Mouse (Mus musculus) mesoderm, embryonic 11.5 days (tissue): ENCODE data around the gene Enc1.

ENCODE experiments used
- DNase-seq: peaks from one replicate; pipeline ENCODE4 v3.0.0-alpha.2; 2012; ENCODE audit warnings: low read depth, low spot score

Gene Enc1

DNA sequence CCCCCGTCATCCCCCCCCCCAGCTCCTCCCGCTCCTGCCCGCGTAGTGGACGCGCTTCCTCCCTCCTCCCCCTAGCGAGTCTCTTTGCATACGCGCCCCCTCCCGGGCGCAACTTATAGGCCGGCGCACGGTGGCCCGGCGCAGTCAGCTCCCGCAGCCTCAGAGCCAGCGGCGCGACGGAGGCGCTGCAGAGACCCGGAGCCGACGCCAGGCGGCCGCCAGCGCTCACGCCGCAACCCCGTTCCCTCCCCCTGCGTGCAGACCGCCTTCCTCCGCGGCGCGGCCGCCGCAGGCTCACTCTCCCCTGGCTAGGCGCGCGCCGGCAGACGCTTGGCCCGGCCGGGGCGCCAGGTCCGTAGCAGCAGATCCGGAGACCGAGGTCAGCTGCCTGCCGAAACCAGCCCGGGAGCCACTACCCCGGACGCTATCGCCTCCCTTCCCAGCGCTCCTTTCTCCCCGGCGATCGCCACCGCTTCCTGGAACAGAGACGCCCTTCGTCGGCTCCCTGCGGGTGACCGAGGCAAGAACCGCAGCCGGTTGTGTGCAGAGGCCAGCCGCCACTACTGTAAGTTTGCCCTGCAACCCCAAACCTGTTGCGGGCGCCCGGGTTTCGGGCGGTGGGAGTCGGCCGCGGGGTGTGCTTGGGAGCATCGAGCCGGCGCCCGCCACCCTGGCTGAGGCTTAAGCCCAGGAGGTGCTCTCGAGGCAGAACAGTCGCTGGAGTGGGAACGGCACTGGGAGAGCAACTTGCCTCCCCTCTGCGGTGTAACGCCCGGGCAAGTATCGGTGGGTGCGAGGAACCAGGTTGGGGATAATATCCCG lies at the start of gene Enc1:
Gene Enc1, plus strand, starts transcription at position 141 of the 822 bp plus-strand sequence.
- DNase-seq, result peak; percentile 98

DNA sequence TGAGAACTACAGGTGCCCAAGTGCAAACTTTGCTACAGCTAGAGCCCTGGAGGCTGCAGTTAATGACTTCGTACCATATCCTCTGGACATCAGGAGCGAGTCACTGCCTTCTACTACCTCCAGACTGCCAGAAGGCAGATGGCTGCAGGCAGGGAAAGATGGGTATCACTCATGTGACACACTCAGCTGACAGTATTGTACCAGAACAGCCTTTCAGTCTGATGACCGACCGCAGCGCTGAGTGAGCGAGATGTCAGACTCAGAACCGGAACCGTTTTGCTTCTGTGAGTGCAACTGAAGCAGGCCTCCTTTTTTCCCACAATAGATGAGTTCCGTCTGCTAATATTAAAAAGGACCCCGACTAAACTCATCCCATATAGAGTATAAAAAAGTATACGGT lies 48.3 kb upstream of the Enc1 start:
- DNase-seq, result no peak

DNA sequence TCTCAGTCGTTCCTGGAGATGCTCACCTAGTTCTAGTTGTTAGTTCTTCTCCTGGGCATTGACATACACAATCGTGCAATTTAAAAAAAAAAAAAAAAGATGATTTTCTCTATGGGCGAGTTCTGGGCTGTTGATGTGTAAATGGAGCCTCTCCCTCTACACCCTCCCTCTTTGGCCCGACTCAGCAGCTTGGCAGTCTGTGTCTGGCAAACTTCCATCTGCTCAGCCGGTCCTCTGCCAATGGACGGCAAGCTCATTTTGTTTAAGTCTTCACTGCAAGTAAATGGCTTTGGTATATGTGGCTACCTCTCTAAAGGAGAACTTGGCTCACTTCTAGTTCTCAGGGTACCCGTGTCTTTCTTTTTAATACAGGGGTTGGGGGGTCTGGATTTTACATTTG lies 47.5 kb upstream of the Enc1 start:
- DNase-seq, result no peak

DNA sequence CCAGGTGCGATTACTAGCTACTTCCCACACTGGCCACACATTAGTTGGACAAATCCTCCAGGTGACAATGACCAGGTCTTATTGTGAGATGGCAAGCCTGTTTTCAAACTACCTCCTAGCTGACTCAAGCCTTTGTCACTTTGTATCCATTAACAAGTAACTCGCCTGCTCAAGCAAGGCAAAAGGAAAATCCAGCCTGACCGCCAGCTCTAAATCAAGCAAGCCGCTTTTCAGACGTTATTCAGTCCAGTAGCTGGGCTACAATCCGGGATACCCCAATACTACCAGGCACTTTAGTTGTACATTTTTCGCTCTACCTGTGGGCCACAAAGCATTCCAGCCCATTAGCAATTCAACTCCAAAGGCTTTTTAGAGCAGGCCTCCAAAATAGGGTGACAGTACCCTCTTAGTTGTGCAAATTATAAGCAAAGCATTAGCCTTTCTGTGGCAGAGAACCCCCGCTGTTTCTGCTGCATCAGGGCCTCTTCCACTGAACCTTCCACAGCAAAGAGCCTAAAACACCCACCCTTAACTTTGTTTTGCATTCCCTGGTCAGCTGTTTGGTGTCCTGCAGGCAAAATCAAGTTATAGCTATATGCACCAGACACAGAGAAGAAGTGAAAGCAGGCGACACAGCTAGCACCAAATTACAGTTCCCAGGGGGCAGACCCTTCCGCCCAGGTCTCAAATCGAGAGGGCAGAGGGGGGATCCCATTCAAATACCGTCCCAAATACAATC lies 44.5 kb upstream of the Enc1 start:
- no peak for DNase-seq

DNA sequence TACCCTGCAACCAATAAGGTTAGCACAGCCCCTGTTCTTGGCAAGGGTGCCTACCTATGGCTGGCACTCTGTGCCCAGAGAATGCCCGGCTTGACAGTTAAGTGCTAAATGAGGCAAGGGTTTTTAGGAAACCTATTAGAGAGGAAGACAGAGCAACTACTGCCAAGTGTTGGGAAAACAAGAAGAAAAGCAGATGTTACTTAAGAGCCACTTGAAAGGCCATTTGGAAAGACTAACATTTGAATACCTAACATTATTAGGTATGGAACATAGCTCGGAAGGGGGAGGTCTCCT lies 44.0 kb upstream of the Enc1 start:
- DNase-seq, result no peak

DNA sequence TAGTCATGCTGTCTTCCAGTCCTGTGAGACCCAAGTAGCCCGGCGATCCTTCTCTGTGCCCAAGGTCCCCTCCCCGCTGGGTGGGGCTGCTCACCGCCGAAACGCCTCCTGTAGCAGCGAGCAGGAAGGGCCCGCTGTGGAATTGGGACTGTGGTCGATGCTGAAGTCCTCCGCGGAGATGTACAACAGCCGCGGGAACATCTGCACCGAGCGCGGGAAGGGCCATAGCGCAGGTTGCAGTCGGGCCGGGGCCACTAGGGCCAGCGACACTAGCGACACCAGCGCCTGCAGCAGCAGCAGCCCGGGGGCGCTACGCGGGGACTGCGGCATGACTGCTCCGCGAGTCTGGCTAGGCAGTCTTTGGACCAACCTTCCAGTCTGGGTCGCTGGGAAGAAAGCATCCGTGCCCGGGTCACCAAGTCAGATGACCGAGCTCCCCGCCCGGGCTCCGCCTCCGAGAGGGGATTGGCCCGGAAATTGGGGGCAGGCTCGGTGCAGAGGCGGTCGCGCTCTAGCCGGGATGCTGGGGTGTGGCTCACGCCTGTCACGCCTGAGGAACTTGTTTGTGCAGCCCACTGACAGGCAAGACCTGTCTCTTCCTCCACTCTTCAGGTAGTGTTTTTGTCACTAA lies 42.9 kb upstream of the Enc1 start, which contains the start of gene Hexb:
Gene Hexb, minus strand, starts transcription at position 426 of the 631 bp plus-strand sequence.
- peak; percentile 88 for DNase-seq

DNA sequence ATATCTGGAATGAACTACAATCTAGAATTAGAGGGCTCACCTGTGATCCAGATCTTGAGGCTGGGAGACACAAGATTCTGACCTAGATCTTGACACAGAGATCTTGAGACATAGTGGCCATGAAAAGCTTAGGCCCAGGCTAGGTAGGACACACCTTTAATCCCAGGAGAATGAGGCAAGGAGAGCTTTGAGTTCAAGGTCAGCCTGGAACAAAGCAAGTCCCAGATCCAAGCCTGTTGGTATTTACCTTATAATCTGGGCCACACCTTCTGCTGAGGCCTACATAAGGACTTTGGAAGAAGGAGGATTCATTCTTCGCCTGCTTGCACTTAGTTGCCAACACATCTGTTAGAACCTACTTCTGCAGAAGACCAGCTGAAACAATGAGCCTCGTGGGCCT lies 41.8 kb upstream of the Enc1 start:
- no peak for DNase-seq

DNA sequence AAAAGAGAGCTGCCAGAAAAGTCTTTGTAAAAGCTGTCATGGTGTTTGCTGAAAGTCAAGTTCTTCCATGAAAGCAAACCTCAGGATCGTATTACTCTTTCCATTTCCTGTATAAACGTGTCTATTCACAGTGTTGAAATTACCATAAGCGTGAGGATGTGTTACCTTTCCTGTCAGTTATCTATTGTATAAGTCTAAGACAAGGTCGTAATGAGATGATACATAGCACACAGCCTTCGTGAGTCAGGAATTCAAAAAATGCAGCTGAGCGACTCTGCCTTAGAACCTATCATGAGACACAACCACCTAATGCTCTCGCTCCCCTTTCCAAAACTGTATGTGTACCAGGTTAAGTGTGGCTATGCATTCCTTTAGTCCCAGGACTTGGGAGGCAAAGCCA lies 39.8 kb upstream of the Enc1 start:
- no peak for DNase-seq

DNA sequence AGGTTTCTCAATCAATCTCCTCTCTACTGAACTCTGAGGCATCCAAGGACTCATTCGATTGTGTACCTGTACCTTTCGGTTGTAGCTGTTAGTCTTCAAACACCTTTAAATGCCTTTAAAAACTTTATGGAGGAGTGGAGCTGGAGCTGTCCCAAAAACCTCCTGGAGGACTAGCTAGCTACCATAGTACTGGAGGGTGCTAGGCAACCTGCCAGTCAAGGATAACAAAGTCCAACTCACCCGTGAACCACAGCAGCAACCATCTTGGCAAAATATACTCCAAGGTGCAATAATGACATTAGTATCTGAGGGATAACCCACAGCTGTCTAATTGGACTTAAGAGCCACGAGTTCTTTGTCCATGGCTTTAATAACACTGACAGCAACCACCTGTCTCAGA lies 39.0 kb upstream of the Enc1 start:
- DNase-seq, result no peak

DNA sequence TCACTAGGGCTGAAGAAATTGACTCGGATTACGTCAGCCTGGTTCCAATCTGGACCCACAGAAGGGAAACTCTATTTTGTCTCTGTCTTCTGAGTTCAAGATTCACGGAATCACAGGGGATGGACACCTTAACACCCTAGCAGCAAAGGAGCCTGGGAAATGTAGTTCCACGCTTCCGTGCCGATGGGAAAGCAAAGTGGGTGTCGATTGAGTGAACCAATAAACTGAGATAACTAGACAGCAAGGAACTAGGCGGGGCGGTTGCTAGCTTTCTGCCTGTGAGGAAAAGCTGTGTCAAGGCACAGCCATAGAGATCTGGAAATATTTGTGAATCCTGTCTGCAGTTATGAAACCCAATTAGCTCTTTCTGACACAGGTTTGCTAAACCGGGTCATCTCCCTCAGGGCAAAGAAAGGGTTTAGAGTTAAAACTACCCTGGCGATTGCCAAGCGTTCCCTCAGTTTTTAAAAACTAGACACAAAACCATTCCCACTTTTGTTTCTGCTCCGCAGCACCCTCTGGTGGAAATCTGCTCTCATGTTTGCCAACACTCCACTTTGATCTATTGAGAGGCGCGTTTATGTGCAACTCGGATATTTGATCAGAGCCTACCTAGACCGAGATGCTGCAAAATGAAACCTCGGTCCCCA lies 35.7 kb upstream of the Enc1 start:
- peak; percentile 77 for DNase-seq

DNA sequence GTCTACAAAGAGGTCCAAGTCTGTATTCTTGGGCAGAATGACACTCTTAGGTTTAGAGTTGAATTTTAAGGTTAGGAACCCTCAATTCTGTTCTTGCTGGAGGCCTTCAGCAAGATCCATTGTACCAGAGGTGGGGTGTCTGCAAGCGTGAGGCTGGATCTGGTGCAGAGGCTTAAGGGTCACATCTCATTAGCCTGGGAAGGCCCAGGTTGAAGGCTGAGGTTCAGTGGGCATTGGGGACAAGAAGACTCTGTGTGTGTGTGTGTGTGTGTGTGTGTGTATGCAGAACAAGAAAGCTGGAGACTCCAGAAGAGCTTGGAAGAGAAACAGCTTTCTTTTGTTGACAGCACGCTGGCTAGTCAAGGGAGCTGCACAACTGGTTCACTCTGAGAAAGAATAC lies 34.9 kb upstream of the Enc1 start:
- DNase-seq, result no peak

DNA sequence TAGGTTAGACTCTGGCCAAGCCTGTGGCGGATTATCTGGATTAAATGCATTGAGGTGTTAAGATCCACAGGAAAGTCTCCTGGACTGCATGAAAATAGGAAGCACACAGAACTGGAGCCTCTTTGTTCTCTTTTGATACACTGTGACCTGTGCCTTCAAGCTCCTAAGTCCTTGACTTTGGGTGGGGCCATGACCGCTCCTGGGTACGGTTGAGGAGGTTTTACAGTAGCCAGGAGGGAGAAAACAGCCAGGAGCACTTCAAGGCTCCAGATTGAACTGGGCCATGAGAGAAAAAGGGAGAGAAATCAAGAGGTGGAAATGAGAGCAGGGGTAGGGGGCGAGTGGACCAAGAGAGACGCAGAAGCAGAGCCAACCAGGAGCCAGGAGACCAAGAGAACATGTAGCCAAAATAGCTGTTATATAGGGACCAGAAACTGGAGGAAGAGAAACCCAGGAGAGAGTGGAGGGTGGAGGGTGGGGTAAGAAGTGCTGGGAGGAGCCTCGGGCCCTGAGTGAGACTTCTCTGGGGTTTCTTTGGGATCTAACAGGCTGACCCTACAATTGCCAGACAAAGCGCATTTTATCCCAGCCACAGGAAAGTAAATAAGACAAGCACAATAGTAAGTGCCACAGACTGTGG lies 33.3 kb upstream of the Enc1 start:
- no peak for DNase-seq

DNA sequence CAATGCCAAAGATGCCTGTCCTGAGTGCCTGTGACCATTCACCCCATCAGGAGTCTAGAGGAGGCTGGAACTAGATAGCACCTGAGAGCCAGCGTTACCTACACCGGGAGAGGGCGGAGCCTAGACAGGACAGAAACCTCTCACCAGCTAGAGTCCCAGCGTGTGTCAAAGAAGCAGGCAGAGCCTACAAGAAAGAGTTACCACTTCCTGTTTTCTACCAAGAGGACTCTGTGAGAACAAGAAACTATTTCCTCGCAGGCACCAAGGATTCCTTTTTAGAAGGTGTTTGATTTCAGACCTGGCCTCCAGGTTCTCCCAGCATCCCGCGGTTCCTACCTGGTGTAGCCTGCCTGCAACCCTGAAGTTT lies 32.8 kb upstream of the Enc1 start:
- no peak for DNase-seq

DNA sequence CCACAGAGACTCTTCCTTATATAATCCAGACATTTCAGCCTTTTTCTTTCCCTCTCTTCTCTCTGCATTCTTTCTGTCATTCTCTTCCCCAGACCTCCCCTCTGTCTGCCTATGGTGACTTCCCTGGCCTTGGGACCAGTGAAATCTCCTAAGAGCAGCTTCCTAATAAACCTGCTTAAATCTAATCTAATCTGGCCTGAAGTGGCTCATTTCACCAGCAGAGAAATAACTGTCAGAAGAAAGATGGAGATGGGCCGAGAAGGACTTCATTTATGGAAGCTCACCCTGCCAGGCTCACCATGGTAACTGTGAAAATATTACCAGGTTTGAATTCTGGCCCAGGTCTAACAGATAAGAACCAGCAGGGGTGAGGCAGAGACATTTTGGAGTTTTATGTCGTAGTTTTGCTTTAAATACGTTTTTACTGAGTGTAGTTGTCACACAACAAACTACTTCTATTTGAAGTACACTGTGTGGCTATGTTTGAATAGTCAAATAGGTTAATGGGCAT lies 32.4 kb upstream of the Enc1 start:
- no peak for DNase-seq

DNA sequence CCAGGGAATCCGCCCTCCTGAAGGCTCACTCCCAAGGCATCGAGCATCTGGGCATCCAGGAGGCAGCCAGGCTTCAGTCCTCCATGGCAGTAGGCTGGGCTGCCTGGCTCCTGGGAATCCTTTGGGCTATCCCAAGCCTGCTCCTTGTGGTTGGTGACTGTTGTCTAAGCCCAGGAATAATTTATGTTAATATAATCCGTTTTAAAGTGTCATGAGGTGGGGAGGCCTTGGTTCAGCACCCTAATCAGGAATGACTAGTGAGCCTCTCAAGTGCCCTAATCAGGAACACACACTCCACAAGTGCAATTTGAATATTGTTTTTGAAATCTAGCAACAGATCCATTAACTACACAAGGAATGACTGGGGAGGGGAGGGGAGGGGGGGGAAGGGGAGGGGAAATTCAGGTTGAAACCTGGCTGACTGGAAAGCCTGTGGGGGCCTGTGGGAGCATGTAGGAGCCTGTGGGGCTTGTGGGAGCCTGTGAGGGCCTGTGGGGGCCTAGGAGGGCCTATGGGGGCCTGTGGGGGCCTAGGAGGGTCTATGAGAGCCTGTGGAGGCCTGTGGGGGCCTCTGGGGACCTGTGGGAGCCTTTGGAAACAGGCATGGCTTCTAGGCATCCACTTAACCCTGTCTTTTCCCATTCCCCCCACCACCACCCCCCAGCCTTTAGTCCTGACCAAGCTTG lies 26.2 kb upstream of the Enc1 start:
- DNase-seq, result no peak

DNA sequence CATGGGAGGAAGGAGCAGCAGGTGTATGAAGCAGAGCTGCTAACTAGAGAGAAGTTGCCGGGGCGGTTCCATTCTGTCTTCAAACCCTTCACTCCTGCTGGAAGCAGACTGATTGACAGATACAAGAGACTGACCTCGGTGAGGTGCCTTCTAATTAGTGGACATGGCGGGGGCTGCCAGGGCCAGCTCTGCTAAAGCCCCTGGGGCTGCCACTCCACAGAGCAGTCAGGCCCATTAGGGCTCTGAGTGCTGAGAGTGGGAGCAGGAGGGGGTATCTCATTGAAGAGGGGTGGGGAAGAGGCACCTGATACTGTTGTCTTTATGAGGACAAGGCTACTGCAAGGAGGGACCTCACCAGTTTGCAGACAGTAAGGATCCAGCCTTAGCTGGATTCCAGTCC lies 25.3 kb upstream of the Enc1 start:
- DNase-seq, result no peak

DNA sequence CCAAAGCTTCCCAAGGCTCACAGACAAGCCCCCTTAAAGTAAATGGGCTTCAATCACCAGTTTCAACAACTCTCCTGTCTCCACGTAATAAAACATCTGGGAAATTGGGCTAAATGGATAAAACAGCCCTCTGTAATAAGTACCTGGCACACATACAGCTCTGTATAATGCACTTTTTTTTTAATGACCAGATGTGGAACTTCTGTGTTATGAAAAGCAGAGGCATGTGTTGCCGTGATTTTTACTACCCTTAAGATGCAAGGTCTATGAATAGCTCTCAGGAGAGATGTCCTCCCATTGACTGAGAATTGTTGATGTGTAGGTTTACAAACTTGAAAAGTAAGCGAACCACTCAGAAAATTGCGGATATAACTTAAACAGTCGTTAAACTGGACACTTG lies 24.7 kb upstream of the Enc1 start:
- DNase-seq, result no peak

DNA sequence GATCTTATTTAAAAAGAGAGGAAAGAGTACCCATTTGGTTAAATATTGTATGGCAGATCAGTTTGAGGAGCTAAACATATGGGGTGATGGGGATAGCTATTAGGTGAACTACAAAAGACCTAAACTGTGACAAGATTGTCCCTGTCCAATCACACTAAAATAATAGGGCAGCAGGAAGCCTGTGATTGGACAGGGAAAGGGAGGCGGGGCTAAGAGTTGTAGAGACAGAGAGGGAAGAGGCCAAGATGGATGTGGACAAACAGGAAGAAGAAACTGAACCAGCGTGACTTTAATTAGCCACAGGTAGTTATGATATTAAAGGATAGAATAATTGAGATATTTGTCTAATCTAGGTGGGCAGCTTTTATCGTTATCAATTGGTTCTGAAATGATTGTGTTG lies 20.9 kb upstream of the Enc1 start:
- no peak for DNase-seq

DNA sequence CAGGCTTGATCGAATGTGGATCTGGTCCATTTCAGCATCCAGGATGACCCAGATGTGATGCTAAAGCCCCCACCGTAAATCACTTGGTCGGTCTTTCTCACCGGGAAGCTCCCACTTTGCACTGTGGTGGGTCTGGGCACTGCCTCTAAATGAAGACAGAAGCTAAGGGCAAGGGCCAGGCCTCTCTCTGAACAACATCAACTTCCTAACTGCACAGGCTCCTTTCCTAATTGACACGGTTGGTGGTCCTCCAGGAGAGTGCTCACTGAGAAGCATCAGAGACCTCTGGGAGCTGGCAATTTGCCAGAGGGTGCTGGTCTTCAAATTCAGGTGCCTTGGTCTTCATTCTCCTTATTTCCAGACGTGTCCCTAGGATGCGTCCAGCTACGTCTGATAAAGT lies 17.0 kb upstream of the Enc1 start:
- DNase-seq, result no peak

DNA sequence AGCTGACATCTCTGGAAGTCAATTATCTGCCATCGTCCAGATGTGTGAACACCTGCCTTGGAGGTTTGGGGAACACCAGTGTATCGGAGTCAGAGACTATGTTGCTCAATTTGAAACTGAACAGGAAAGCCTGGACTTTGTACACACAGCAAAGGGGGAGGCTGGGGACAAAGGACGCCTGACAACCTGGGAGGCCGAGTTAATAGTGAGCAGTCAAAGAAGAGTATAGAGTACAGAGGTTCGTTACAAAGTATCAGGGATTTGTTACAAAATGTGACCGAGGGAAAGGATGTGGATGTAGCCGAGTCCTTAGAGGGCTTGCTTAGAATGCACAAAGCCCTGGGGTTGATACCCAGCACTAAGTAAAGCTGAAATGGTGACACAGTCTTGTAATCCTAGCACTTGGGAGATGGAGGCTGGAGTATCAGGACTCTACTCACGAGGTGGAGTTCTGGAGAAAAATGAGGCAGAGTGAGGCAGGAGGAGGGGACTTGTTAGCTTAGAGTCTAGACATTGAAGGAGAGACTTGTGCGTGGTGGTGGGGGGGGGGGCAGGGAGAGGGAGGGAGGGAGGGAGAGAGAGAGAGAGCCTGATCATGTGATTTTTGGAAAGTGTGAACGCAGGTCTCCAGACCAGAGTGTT lies 16.4 kb upstream of the Enc1 start:
- no peak for DNase-seq

DNA sequence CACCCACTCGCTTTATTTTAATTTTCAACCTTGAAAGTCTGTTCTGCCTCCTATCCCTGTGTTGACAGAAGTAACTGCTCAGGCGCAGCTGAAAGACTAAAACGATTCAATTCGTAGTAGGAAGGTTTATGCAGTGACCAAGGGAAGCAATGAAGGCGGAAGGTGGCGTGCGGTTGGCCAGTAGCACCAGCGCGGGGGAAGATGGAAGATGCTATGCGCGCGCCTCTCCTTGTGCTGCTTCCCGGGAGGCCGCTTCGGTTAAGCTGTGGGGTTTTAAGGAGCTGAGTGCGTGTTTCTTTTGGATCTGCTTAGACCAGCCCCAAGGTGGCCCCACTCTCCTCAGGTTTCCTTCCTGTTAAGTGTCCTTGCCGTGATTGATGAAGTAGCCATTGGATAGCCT lies 15.8 kb upstream of the Enc1 start:
- DNase-seq, result peak; percentile 39
